Mouse (Mus musculus): ENCODE measurements around the gene Ccdc154.

- no peak for TF ChIP-seq GATA1 (IDR thresholded peaks at IDR 0.05; ENCODE audit: borderline replicate concordance, low read length)
- no peak for TF ChIP-seq FLI1 (IDR thresholded peaks at IDR 0.05; ENCODE audit: low read length)
Measured at GRCm38 (mm10) chr17:25215431-25215830, 53.2 kb downstream of the Ccdc154 start.

Data from megakaryocyte, embryonic 14.5 days (primary cell).